Mouse (Mus musculus) kidney, adult 11 months (tissue): ENCODE results near the gene Ldb1.

Source experiments
- DNase-seq: peaks from one replicate; pipeline ENCODE4 v3.0.0; 2022

Ldb1 gene

DNA sequence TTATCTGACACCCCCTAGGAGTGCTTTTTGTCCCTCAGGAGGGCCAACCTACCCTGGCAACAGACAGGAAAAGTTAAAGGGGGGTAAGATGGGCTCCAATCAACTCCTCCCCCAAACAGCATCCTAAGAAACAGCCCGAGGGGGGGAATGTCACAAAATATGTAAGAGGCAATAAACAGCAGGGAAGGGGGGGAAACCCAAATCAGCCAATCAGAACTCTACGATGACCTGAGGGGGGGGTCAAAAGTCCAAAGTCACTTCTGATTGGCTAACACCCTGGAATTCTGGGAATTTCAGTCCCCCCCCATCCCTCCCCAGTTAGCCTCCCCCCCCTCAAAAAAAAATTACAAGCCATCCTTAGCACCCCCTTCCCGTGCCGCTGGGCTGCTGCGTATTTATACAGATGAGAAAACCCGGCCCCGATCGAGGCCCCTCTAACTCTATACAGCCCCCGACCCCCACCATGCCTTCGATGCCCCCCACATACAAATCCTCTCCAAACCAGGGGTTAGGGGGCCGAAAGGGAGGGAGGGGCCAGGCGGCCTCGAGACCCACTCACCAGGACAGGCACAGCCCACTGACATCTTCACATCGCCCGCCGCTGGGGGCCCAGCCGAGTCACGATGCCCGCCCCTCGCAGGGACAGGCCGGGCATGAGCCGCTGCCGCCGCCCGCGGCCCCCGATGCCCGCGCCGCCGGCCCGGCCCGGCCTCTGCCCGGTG, 582 bp downstream of the Ldb1 start, which contains the start of gene Pprc1:
Gene Pprc1, plus strand, starts transcription at position 616 of the 722 bp plus-strand sequence.
- DNase-seq = peak; percentile 55

GRCm38 (mm10) chr19:46043380-46043779, 1.6 kb downstream of the Ldb1 start:
- peak; percentile 36 for DNase-seq

DNA sequence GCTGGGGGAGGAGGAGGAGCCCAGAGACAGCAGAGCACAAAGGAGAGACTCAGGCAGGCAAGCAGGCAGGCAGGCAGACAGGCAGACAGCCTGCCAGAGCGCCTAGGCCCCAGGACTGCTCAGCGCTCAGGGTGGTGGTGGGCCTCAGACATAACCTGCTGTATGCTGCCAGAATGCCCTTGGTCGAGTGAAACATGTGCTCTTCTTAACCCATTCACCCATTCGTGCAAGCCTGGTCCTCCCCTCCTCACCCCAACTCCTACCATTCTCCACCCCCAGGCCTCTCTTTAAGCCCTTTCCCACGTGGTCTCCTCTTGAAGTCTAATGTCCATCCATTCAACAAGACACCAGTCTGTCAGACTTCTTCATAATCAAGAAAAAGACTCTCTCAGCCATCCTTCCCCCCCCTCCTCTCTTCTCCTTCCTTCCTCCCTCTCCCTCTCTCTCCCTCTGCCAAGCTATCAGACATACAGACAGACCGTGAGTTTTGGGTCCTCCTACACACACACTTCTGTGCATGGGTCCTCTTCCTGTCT, 2.5 kb downstream of the Ldb1 start:
- DNase-seq = peak; percentile 62

DNA sequence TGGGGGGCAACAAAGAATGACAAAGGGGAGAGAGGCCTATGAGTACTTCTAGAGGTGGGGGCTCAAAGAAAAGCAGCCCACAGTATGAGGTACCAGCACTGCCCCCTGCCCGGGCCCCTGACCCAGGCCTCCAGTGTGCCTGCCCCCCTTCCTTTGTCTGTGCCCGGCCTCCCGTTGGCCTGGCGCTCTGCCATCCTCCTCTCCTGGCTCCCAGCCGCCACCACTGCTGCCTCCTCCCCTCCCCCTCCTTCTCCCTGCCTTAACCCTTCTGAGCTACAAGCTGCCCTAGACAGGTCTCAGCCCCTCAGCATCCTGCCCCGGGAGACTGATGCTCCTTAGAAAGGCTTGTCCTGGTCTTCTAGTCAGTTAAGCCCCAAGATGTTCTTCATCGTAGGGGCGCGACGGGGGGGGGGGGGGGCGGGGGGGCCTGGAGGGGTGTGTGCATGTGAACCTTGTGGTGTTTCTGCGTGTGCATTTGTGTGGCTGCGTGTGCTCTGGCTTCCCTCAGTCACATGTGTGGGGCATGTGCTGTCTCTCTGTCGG, 3.0 kb downstream of the Ldb1 start:
- peak; percentile 92 for DNase-seq

DNA sequence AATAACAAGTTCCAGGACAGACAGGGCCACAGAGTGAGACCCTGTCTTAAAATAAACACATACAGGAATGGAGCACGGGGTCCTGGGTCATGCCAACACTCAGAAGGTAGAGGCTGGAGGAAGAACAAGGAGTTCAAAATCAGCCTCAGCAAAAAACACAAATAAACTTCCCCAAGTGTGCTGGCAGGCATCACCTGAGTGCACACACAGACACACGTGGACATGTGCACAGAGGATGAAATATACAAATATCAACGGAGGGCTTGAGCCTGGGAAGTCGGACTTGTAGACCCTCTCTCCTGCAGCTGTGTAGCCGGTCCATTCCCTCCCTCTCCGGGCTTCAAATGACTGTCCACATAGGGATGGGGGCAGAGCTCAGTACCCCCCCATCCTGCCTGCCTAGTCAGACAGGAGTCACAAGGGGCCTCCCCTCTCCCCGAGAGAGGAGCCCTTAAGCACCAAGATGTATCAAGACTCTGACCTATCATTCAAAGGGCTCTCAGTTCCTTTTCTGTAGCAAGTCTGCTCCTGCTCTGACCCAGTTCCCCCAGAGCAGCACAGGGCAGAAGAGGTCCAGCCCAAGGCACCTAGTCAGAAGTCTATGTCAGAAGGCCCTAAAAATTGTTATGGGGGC, 3.6 kb downstream of the Ldb1 start:
- no peak for DNase-seq

DNA sequence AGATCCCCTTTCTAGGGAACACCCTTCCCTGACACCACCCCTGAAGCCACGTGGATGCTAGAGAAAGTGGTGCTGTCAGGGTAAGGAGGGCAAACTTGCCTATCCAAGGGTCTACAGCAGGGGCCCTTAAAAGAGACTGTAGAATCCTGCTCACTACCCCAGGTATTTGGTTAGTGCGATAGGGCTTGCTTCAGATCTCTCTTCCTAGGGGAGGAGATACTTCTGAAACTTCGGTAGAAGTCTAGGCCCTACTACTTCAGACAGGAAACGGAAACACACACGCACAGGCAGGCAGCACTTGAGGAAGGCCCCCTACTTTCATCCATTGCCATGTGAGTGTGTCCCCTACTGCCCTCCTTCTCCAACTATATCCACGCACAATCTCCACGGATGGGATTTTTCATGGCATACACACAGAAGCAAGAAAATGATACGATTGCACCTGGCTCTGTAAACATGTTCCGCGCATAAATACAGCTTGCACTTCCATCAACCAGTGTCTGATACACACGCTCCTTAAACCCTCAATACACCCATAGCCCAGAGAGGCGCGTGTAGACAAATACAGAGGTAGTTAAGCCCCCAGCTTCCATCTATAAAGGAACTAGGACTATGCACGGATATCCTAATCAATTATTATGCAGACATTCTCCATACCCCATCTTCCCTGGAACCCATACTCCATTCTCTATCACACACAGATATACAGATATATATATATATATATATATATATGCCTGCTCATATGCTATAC, 4.7 kb downstream of the Ldb1 start:
- no peak for DNase-seq

GRCm38 (mm10) chr19:46039478-46039877, 5.5 kb downstream of the Ldb1 start:
- DNase-seq = peak; percentile 82

DNA sequence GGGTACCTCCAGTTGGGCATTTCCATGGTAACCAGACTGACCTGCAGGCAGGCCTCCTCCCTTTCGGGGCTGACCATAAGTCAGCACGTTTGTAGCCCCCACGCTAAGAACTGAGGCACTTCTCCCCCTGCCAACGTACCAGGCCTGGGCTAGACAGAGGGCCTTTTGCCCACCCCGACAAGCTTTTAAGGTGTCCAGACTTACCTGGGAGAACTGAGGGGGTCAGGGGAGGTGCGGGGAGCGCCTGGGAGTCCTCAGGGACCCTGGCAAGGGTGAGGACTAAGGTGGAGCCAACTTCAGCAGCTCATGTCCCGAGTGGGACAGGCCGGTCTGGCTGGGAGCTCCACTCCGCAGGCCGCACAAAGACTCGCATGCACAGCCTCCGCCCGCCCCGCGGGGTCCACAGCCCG, 6.2 kb downstream of the Ldb1 start:
- peak; percentile 25 for DNase-seq

DNA sequence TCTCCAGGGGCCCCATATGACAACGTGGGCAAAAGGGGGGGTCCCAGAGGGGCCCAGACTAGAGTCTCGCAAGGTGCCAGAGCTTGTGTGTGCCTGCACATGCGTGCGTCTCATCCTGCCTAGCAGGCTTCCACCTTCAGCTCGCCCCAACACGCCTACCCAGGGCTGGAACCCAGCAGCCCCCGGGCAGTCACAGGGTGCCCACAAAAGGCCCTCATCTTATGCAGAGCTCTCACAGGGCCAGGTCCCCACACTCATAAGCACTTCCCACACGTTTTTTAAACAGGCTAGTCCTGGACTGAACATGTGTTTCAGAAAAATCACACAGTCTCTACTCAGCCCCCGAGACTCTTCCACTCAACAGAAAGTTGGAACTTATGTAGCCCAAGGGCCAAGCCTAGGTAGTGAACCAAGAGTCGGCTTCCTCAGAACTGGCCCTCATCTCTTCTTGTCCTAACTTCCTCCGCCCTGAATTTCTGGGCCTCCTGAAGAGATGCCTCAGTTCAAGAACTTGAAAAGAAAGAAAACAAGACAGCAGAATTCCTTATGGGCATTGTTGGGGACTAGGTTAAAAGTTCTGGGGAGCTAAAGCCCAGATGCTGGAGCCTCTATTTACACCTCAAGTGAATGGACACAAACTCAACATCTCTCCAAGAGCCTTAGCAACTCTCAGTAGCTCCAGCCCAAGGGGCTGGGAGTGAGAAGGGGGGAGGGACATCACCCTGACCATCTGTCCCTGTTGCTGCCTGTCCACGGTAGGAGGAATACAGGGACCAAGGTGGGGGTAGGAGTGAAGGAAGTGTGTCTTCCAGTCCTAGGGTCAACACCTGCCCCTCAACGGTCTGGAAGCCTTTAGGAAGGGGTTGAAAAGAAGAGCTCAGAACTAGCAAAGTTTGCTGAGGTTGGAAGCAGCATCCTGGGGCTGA, 6.8 kb downstream of the Ldb1 start:
- no peak for DNase-seq

GRCm38 (mm10) chr19:46037243-46037924, 7.6 kb downstream of the Ldb1 start:
- no peak for DNase-seq

DNA sequence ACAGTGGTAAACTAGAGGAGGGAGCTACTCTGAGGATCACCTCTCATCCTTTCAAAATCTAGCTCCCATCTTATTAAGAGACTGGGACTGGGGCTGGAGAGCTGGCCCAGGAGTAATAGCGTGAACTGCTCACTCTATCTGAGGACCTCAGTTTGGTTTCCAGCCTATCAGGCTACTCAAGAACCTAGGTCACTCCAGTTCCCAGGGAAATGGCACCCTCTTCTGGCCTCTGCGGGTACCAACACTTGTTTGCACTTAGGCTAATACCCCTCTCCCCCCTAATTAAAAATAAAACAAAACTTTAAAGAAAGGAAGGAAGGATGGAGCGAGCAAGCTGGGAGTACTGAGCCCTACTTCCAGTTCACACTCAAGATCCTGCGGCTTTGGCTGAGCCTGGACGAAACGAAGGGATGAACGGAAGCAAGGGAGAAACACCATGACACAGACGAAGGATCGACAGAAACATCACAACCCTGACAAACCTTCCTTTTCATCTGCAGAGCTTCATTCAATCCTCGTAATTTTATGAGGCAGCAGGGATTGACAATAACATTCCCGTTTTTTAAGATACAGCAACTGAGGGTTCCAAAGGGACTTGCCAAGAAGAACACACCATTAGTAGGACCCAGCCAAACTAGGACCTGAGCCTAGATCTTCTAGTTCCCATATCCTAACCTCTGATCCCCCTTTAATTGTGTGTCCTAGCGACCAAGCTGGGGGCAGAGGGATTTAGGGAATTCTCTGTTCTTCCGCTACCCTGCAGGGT, 8.4 kb downstream of the Ldb1 start:
- no peak for DNase-seq

DNA sequence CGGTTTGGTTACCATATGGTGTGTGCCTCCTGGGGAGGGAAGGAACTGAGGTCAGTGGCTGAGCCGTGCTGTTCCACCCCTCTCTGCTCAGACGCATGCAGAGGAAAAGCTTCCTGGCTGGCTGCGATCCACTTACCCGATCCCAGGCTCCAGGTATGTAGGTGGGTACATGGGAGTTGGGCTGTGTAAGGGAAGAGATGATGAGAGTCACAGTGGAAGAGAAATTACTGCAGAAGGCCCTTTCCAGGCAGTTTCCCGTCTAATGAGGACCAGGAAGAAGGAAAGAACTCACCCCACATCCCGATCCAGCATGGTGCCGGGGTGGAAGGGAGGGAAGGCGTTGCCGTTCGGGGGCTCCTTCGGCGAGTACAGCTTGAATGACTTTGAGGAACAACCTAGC, 9.0 kb downstream of the Ldb1 start:
- no peak for DNase-seq

GRCm38 (mm10) chr19:46033911-46034310, 11.1 kb downstream of the Ldb1 start:
- DNase-seq = no peak

DNA sequence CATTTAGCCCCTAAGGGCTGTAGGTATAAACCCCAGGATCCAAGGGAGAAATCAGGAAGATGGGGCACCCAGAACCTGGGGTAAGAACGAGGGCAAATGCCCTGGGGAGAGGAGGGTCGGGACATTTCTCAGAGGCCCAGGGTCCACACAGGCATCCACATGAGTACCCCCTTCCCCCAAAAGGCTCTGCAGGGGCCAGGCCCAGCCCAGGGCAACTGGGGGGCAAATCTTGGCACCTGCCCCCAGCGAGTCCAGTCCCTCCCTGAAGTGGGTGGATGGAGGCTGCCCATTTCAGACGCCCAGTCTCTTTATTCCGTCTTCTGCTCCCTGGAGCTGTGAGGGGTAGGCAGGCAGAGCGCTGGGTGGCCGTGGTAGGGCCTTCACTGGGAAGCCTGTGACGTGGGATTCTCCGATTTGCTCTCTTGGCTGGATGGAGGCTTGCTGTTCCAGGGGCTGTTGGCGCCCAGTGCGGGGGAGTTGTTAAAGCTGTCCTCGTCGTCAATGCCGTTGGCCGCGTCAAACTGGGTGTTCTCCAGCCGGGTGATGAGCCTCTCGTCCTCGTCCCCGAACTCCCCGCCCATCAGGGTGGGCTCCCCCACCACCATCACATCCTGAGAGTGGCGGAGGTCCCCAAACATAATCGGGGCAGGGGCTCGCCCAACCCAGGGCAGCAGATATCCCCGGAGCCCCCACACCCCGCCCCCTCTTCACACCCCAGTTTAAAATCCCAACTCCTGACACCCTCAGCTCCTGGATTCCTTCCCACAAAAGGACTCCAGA, 12.1 kb downstream of the Ldb1 start:
- no peak for DNase-seq

GRCm38 (mm10) chr19:46031689-46032432, 13.2 kb downstream of the Ldb1 start:
- DNase-seq = no peak

DNA sequence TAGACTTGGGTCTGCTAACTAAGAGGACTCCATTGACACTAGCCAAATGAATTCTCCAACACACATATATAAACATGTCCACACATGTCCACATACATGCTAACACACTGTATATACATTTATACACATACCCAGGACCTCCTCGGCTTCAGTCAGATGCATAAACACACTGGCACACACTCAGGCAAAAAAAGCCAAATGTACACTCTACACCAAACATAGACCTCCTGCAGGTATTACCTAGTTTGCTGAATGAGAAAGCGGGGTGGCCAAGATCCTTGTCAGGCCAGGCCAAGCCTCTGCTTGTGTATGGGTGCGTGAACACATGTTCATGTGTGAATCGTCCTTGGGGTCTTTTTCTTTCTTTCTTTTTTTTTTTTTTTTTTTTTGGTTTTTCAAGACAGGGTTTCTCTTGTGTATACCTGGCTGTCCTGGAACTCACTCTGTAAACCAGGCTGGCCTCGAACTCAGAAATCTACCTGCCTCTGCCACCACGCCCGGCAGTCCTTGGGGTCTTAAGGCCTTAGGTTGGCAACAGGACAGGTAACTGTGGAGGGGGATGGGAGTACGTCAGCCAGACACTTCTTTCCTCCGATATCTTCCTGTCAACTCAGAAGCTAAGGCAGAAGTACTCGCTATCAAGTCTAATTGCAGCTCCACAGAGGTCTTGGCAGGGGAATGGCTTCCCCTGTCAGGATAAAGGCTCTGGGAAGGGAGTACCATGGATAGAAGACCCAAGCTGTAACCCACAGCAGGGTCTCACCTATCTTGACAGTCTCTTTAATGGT, 14.6 kb downstream of the Ldb1 start:
- DNase-seq = no peak

GRCm38 (mm10) chr19:46029652-46030051, 15.4 kb downstream of the Ldb1 start:
- no peak for DNase-seq

GRCm38 (mm10) chr19:46028747-46029320, 16.2 kb downstream of the Ldb1 start:
- no peak for DNase-seq
